Mouse (Mus musculus) large intestine, adult 2 months (tissue): ENCODE results near the gene Pgm2l1. TPM values are rescaled to one million over a fixed set of nuclear protein-coding genes. Genes with fewer than 3 reads are reported as not detected.

Source experiments
- polyA plus RNA-seq: library from polyadenylated mRNA; depleted of rRNA; stranded (reverse); fragments of >200 nt; gene quantifications from 2 replicates; pipeline ENCODE4 v1.2.3, GENCODE M21; 2012; rRNA removed

The Pgm2l1 gene
- polyA plus RNA-seq, 1 experiment, result 1.2 TPM

Other genes with a start within 250 kb of the Pgm2l1 start
- 2.7 and 3.6 TPM in 2 replicates for gene Rnf169, start 246.9 kb upstream of the Pgm2l1 start, polyA plus RNA-seq
- 0.87 and 0.92 TPM in 2 replicates for gene Chrdl2, start 221.2 kb upstream of the Pgm2l1 start, polyA plus RNA-seq
- 8.4 and 10.2 TPM in 2 replicates for gene Pold3, start 105.8 kb upstream of the Pgm2l1 start, polyA plus RNA-seq
- 10.2 and 11.1 TPM in 2 replicates for gene Lipt2, start 68.1 kb upstream of the Pgm2l1 start, polyA plus RNA-seq
- 220 and 227 TPM in 2 replicates for gene Kcne3, start 50.9 kb upstream of the Pgm2l1 start, polyA plus RNA-seq
- 0.36 and 0.42 TPM in 2 replicates for gene P4ha3, start 58.1 kb downstream of the Pgm2l1 start, polyA plus RNA-seq
- gene C2cd3, start 144.8 kb downstream of the Pgm2l1 start, polyA plus RNA-seq, result 13.8 and 16.7 TPM in 2 replicates
- gene Ppme1, start 144.9 kb downstream of the Pgm2l1 start, polyA plus RNA-seq, result 58.7 and 64.0 TPM in 2 replicates
- gene Ucp3, start 245.6 kb downstream of the Pgm2l1 start, polyA plus RNA-seq, result 0.19 and 0.60 TPM in 2 replicates